Mouse (Mus musculus): Measurements from ENCODE around the gene Gm17359. TPM values are rescaled to one million over a fixed set of nuclear protein-coding genes. Genes with fewer than 3 reads are reported as not detected.

Gene Gm17359
- total RNA-seq, 1 experiment = not detected

DNA sequence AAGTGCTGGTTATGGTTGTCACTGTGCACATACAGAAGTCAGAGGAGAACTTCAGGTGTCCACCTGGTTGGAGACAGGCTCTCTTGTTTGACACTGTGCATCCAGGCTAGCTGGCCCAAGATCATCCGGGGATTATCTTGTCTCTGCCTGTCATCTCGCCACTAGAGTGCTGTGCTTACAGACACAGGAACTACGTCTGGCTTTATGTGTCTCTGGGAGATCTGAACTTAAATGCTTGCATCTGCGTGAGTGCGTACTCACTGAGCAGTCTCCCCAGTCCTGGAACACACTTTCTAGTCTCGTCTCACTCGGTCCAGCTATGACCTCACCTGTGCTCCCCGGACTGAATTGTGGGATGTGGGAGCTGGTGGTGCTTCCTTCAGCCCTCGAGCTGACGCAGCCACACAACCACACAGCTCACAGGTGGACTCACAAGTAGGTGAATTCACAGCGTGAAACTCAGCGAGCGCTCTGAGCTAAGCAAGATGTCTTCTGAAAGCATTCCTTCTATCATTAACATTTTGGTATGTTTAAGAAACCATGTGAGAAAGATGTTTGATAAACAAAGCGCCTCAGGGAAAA, 42.9 kb downstream of the Gm17359 start:
- Histone ChIP-seq H3K4me1 (ENCODE audit: control insufficient read depth in 2 of 2, insufficient read depth in 2 of 2, low read length in 2 of 2, poor library complexity in 1 of 2) (no peaks in the 10 kb centered on the region), H3K4me3 (ENCODE audit: insufficient read depth in 1 of 2, low read depth in 1 of 2, low read length in 2 of 2, poor library complexity in 1 of 2, severe bottlenecking in 1 of 2) (no peak overlapping the region), H3K27ac (ENCODE audit: insufficient read depth, low read depth, low read length, poor library complexity, severe bottlenecking) (no peak overlapping the region), H3K9ac (ENCODE audit: insufficient read depth, low read depth, low read length, poor library complexity, severe bottlenecking) (no peak overlapping the region), H3K9me3 (ENCODE audit: control insufficient read depth, insufficient read depth, low read depth, low read length) (no peaks in the 10 kb centered on the region), H3K36me3 (ENCODE audit: control insufficient read depth, insufficient read depth, low read length, poor library complexity, severe bottlenecking) (no peaks in the 10 kb centered on the region)
- TF ChIP-seq ZC3H11A (IDR thresholded peaks at IDR 0.05; ENCODE audit: borderline replicate concordance, low read depth, low read length) = no peak
- no peak for TF ChIP-seq CHD2 (IDR thresholded peaks at IDR 0.05; ENCODE audit: low read depth, low read length)
- TF ChIP-seq MAFK (IDR thresholded peaks at IDR 0.05; ENCODE audit: insufficient read depth, low read depth, low read length) = no peak
- TF ChIP-seq HCFC1 (IDR thresholded peaks at IDR 0.05; ENCODE audit: borderline replicate concordance, insufficient read depth, low read length) = no peak
- no peak for TF ChIP-seq ZNF384 (IDR thresholded peaks at IDR 0.05; ENCODE audit: low read depth, low read length)
- DNase-seq (ENCODE audit: low read depth, low spot score) = no peak
- in situ Hi-C loops (cut with MboI; ENCODE audit: low sequenced_read_pairs in 2 of 2, unreplicated experiment in 2 of 2) = no loop called here

DNA sequence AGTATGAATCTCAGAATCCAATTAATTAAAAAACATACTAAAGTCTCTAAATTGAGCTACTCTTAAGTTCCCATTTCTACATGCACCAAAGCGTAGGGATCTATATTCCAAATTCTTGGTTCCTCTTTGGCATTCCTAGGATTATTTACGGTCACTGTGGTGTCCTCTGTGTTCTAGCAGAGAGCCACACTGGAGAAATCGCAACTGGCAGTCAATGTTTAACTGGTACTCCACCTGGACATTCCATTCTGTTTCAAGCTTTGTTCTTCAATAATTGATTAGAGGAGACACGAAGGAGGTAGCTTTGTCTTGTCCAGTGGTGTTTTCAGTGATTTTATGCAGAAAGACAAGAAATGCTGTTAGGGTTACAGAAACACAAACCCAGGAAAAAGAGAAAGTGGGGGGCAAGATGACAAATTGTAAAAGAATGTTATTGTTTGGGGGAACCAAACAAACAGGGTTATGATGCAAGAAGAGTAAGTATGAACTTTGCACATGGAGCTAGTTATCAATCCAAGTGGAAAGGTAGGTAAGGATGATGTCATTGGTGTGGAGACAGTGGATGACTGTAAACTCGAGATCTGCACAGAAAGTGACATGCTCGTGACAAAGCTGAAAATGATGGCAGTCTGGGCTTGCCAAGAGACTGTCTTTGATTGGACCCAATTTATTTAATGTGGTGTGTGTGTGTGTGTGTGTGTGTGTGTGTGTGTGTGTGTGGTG, 43.6 kb downstream of the Gm17359 start:
- no peaks in the 10 kb centered on the region for H3K4me1 ChIP-seq (ENCODE audit: control insufficient read depth in 2 of 2, insufficient read depth in 2 of 2, low read length in 2 of 2, poor library complexity in 1 of 2)

DNA sequence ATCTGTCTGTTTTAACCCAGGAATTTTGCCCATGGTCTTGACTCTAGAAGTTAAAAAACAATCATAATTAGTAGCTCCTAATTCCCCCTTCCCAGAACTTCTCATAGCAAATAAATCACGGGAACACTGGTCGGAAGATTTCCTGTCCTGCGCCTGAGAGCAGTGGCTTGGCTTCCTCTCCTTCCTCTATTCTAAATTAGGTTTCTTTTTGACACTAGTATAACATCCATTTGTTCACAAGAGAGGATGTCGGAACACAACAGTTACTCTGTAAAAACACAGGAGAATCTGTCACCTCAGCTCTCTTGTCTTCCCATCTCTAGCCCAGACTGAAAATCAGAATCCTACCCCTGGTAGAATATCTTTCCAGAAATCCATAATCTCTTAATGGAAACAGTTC, 44.9 kb downstream of the Gm17359 start:
- H3K4me1 ChIP-seq (ENCODE audit: control insufficient read depth in 2 of 2, insufficient read depth in 2 of 2, low read length in 2 of 2, poor library complexity in 1 of 2) = no peaks in the 10 kb centered on the region
- TF ChIP-seq HCFC1 (IDR thresholded peaks at IDR 0.05; ENCODE audit: borderline replicate concordance, insufficient read depth, low read length) (no peak), MAFK (IDR thresholded peaks at IDR 0.05; ENCODE audit: insufficient read depth, low read depth, low read length) (no peak), ZC3H11A (IDR thresholded peaks at IDR 0.05; ENCODE audit: borderline replicate concordance, low read depth, low read length) (no peak), ZNF384 (IDR thresholded peaks at IDR 0.05; ENCODE audit: low read depth, low read length) (no peak), CHD2 (IDR thresholded peaks at IDR 0.05; ENCODE audit: low read depth, low read length) (no peak)
- DNase-seq (ENCODE audit: low read depth, low spot score) = no peak

More for the DNA sequence above, 43.6 kb downstream of the Gm17359 start:
- Histone ChIP-seq H3K9me3 (ENCODE audit: control insufficient read depth, insufficient read depth, low read depth, low read length) (no peaks in the 10 kb centered on the region), H3K9ac (ENCODE audit: insufficient read depth, low read depth, low read length, poor library complexity, severe bottlenecking) (no peak overlapping the region), H3K4me3 (ENCODE audit: insufficient read depth in 1 of 2, low read depth in 1 of 2, low read length in 2 of 2, poor library complexity in 1 of 2, severe bottlenecking in 1 of 2) (no peak overlapping the region), H3K36me3 (ENCODE audit: control insufficient read depth, insufficient read depth, low read length, poor library complexity, severe bottlenecking) (no peaks in the 10 kb centered on the region), H3K27ac (ENCODE audit: insufficient read depth, low read depth, low read length, poor library complexity, severe bottlenecking) (no peak overlapping the region)
- DNase-seq (ENCODE audit: low read depth, low spot score) = no peak
- TF ChIP-seq ZC3H11A (IDR thresholded peaks at IDR 0.05; ENCODE audit: borderline replicate concordance, low read depth, low read length) (no peak), MAFK (IDR thresholded peaks at IDR 0.05; ENCODE audit: insufficient read depth, low read depth, low read length) (no peak), CHD2 (IDR thresholded peaks at IDR 0.05; ENCODE audit: low read depth, low read length) (no peak), ZNF384 (IDR thresholded peaks at IDR 0.05; ENCODE audit: low read depth, low read length) (no peak), HCFC1 (IDR thresholded peaks at IDR 0.05; ENCODE audit: borderline replicate concordance, insufficient read depth, low read length) (no peak)
- in situ Hi-C loops (cut with MboI; ENCODE audit: low sequenced_read_pairs in 2 of 2, unreplicated experiment in 2 of 2) = no loop called here

DNA sequence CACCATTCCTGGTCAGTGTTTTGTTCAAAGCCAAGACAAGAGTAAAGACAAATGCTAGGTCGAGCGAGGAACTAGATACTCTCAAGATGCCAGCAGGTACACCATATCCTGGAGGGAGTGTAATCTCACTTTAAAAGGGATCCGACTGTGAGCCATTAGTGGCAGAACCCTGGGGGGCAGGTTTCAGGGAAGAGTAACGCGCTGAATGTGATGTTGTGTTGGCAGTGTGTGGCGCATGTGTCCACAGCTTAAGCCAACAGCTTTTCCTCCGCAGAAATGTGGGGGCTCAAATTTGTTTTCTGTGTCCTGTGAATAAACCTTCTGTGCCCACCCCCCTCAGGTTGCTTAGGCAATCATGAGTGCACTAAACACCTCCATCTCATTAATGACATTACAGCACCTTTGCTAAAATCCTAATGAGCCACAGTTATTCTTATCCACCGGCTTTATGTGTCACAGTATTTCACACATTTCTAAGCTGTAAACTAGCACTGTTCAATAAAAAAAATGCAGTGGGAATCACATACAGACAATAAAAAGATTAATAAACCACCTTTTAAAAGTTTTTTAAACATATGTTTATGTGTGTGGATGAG, 49.1 kb downstream of the Gm17359 start:
- H3K27ac ChIP-seq (ENCODE audit: insufficient read depth, low read depth, low read length, poor library complexity, severe bottlenecking) = no peak overlapping the region
- no peak overlapping the region for H3K4me3 ChIP-seq (ENCODE audit: insufficient read depth in 1 of 2, low read depth in 1 of 2, low read length in 2 of 2, poor library complexity in 1 of 2, severe bottlenecking in 1 of 2)
- H3K4me1 ChIP-seq (ENCODE audit: control insufficient read depth in 2 of 2, insufficient read depth in 2 of 2, low read length in 2 of 2, poor library complexity in 1 of 2) = no peaks in the 10 kb centered on the region
- H3K9ac ChIP-seq (ENCODE audit: insufficient read depth, low read depth, low read length, poor library complexity, severe bottlenecking) = no peak overlapping the region
- in situ Hi-C loops (cut with MboI; ENCODE audit: low sequenced_read_pairs in 2 of 2, unreplicated experiment in 2 of 2) = no loop called here
- H3K36me3 ChIP-seq (ENCODE audit: control insufficient read depth, insufficient read depth, low read length, poor library complexity, severe bottlenecking) = no peaks in the 10 kb centered on the region
- H3K9me3 ChIP-seq (ENCODE audit: control insufficient read depth, insufficient read depth, low read depth, low read length) = no peaks in the 10 kb centered on the region
- no peak for DNase-seq (ENCODE audit: low read depth, low spot score)
- no peak for TF ChIP-seq MAFK (IDR thresholded peaks at IDR 0.05; ENCODE audit: insufficient read depth, low read depth, low read length)
- no peak for TF ChIP-seq ZNF384 (IDR thresholded peaks at IDR 0.05; ENCODE audit: low read depth, low read length)
- TF ChIP-seq ZC3H11A (IDR thresholded peaks at IDR 0.05; ENCODE audit: borderline replicate concordance, low read depth, low read length) = no peak
- TF ChIP-seq CHD2 (IDR thresholded peaks at IDR 0.05; ENCODE audit: low read depth, low read length) = no peak
- TF ChIP-seq HCFC1 (IDR thresholded peaks at IDR 0.05; ENCODE audit: borderline replicate concordance, insufficient read depth, low read length) = no peak

More for the DNA sequence above, 44.9 kb downstream of the Gm17359 start:
- Histone ChIP-seq H3K27ac (ENCODE audit: insufficient read depth, low read depth, low read length, poor library complexity, severe bottlenecking) (no peak overlapping the region), H3K9ac (ENCODE audit: insufficient read depth, low read depth, low read length, poor library complexity, severe bottlenecking) (no peak overlapping the region), H3K9me3 (ENCODE audit: control insufficient read depth, insufficient read depth, low read depth, low read length) (no peaks in the 10 kb centered on the region), H3K4me3 (ENCODE audit: insufficient read depth in 1 of 2, low read depth in 1 of 2, low read length in 2 of 2, poor library complexity in 1 of 2, severe bottlenecking in 1 of 2) (no peak overlapping the region), H3K36me3 (ENCODE audit: control insufficient read depth, insufficient read depth, low read length, poor library complexity, severe bottlenecking) (no peaks in the 10 kb centered on the region)
- in situ Hi-C loops (cut with MboI; ENCODE audit: low sequenced_read_pairs in 2 of 2, unreplicated experiment in 2 of 2) = no loop called here
